Mouse (Mus musculus) left cerebral cortex, postnatal 4 days (tissue): Measurements from ENCODE around the gene Smoc2. TPM values are rescaled to one million over a fixed set of nuclear protein-coding genes. Genes with fewer than 3 reads are reported as not detected.

Experiments used
- DNase-seq: peaks from one replicate; pipeline ENCODE4 v3.0.0-alpha.2; 2022
- intact Hi-C: fragments of 180-260 bp; cut with DNase I; formaldehyde crosslinking; loops from one replicate; pipeline ENCODE4 v1.15.1; 2025
- total RNA-seq, 2 experiments: library from RNA; stranded (reverse); gene quantifications; 2 replicates each; pipeline ENCODE4 v1.2.3; 2021

The Smoc2 gene
- 1 to 10 TPM; 3.6 to 4.1 TPM for total RNA-seq

DNA sequence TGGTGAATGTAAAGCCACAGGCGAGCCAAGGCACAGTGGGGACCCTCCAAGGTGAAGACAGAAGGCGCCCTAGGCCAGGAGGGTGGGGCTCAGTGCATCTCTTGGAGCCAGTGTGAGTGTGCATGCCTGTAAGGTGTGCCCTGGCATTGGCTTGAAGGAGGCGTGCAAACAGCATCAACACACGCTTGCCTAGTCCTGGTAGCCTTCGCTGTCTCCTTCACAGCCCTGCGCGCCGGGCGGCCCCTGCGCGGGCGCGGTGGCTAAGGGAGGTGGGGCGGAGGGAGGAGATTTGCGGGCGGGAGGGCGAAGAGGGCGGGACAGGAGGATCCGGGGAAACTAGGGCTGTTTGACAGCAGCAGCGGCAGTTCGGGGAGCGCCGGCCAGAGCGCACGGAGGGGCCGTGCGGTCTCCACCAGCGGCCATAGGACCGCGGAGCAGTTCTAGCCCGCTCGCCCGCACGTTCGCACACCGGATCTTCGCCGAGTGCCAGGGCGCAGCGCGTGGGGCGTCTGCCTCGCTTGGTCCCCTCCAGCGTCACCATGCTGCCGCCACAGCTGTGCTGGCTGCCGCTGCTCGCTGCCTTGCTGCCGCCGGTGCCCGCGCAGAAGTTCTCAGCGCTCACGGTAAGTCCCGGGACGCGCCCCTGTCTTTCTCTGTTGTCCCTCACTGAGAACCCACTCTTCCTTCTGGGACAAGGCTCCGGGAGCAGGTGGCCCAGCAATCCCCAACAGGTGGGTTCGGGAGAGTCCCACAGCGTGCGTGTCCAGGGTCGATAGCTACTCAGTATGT, at the start of gene Smoc2:
TSS of gene Smoc2 (plus strand) at position 330 of the 789 bp plus-strand sequence.
- DNase-seq, result no peak
- intact Hi-C loops, result no loop called here

DNA sequence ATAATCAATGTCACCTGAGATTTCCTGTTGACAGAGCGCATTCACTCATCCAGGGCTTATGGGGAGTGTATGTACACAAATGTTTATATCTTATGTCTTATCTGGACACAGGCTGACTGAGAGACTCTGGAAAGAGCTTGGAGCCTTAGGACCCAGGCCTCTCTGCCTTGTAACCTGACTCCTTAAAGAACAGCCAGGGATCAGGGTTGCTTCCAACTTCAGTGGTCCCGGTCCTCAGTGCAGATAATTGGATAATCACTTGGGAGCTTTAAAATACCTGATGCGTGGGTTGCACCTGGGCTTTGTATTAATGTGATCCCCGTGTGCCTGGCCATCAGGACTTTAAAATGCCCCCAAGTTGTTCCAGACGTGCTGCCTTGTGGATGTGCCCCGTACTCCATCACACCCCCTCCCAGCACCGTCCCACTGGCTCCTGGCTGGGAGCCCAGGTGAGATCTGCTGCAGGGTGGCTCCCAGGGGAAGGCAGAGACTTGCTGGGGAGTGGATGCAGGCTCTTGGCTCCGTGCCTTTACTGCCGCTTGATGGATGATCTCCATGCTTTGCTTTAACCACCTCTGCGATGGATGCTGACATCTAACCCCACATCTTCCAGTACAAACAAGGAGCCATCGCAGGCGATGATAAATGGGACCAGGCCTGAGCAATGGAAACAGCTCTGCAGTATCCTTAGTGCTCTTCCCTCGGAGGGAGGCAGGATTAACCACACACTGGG, 48.4 kb upstream of the Smoc2 start:
- peak; percentile 25 for DNase-seq
- intact Hi-C loops, result loop anchor here (5.0 kb wide), 1 partner anchor 291 kb away; no protein-coding TSS in a partner anchor

DNA sequence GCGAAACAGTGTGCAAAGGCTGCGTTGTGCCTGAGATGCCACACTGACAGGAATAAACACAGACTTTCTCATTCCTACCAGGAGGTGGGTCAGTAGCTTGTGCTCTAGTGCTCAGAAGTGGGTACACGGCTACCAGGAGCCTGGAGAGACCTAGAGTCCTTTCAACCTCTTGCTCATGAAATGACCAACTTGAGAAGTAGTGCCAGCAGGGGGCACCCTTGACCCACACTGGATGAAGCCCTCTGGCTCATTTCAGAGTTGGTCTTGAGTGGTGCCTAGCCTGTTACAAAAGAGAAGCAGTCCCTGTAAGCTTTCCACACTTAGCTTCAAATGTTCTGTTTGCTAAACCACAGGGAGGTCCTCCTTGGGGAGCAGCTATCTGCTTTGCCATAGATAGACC, 46.7 kb upstream of the Smoc2 start:
- intact Hi-C loops, result loop anchor here (5.0 kb wide), 1 partner anchor 290 kb away; no protein-coding TSS in a partner anchor
- peak; percentile 90 for DNase-seq

DNA sequence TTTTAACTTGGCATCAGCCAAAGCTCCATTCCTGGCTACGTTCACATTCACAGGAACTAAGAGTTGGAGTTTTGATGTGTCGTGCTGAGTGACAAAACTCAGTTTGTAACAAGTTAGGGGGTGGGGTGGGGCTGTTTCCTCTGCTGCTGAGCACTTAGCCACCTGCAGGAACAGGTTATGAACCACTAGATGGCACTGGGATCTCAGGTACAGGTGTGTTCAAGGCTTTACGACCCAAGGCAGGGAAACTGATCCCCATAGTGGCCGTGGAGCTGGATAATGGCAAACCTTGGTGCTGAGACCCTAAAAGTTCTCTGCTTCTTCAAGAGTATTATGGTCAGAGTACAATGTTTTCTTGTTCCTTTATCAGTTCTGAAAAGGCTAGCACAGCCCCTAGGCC, 45.6 kb upstream of the Smoc2 start:
- DNase-seq, result no peak
- intact Hi-C loops, result loop anchor here (5.0 kb wide), 1 partner anchor 289 kb away; no protein-coding TSS in a partner anchor

DNA sequence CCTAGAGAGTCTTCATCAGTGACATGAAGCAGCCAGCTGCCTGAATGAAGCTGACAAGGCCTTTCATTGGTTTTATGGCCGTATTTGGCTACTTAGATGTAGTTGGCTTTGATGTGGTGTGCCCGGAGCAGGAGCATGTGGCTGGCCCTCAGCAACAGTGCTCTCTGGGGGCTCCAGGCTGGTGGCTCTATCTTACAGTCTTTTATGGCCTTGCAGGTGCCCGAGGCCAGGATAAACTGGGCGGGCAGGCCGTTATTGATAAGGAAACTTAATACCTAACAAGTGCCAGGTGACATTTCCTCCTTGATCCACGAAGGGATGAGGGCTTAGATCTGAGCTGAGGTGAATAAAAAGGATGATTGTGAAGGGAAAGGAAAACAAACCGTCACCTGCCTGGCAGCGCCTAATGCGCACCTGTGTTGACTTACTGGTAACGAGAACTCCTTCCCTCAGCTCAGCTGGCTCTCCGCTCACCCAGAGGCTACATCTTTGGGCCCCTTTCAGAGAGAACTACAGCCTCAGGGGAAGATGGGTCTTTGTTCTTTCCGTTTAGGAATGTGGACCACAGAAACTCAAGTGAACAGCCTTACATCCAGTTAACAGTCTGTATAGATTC, 44.4 kb upstream of the Smoc2 start:
- DNase-seq, result no peak
- intact Hi-C loops, result loop anchor here (5.0 kb wide), 1 partner anchor 287 kb away; no protein-coding TSS in a partner anchor

DNA sequence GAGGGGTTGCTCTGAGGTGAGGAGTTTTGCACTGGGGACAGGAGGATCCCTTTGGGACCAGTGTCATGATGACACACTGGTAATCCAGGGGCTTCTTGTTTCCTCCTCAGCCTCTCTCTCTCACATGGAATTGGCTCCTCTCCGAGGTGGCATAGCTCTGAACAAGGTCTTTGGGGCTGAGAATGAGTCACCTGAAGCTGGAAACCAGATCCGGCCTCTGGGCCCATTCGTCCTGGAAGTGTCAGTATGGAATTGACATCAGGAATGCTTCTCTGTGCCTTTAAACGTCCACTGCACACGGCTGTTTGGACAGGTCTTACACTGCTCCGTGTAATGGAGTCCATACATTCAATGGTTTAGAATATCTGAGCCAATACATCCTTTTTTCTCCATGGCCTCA, 42.2 kb upstream of the Smoc2 start:
- intact Hi-C loops, result no loop called here
- no peak for DNase-seq

DNA sequence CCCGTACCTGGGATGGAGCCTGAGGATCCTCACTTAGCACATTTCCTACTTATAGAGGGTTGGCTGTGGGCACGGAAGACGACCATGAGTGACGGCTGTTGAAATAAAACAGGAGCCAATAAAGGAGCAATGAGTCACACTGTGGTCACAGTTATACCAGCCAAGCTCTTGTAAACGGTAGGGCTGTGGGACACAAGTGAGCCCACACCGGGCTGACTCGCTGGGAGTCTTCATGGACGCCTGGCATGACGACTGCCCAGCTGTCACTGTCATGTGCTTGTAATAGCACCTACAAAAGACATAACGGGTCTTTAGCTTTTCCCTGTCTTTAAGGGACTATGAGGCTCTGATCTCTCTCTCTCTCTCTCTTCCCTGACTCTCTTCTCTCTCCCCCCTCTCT, 39.3 kb upstream of the Smoc2 start:
- intact Hi-C loops, result no loop called here
- no peak for DNase-seq

DNA sequence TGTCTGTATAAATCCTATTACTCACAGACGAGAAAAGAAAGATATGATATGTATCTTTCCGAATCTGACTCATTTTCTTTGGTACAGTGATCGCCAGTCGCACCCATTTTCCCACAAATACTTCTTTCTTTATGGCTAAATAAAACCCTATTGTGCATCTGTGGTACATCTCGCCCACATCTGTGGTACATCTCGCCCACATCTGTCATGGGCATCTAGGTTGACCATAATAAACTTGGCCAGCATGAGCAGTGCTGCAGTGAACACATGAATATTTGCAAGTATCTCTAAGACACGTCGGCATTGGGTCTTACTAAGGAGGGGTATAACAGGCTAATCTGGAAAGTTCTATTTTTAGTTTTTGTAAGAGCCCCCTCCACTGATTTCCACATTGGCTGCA, 36.7 kb upstream of the Smoc2 start:
- DNase-seq, result no peak
- intact Hi-C loops, result no loop called here

DNA sequence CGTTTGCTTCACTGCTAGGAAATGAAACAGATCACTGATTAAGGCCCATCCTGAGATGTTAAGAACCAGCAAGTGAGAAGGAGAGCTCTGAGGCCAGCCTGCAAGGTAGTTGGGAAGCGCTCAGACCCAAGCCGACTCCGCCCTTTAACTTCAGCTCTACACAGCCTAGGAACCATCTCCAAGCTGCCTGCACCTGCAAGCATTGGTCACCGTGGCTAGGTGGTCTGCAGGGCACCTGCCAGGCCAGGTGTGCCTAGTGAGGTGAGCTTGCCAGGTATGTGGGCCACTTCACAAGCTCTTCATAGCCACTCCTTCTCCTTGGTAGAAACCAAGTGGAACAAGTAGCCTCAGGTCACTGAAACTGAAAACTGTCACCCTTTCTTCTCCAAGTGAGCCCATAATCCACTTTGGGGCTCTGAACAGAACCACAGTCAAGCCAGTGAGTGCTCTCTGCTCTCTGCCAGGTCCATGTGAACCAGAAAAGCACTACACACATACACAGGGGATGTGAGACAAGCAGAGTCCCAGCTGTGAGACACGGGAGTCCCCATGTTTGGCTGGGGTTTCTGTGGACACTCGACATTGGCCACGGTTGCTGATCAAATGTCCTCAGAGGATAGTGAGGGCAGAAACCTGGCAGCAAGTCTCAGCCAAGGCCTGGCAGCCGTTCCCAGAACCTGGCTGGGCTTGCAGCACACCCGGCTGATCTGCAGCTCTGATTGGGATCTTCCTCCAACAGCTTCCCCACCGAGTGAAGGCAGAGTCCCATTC, 34.9 kb upstream of the Smoc2 start:
- DNase-seq, result peak; percentile 91
- intact Hi-C loops, result no loop called here

DNA sequence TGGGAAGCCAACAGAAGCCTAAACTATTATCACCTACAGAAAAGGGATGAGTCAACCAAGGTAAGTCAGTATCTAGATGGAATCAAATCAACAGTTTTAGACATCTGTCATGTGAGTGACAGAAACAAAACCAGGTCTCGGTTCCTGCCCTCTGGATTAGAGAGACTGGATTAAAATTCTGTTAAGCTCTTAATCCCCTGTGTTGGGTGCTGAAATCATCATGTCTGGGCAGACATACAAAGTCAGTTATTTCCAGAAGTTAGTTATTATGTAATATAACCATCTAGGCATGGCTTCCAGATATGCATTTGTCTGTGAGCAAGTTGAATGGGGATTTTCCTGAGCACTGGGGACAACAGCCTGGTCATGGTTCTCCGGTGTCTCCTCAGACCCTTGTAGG, 33.0 kb upstream of the Smoc2 start:
- DNase-seq, result no peak
- intact Hi-C loops, result no loop called here

DNA sequence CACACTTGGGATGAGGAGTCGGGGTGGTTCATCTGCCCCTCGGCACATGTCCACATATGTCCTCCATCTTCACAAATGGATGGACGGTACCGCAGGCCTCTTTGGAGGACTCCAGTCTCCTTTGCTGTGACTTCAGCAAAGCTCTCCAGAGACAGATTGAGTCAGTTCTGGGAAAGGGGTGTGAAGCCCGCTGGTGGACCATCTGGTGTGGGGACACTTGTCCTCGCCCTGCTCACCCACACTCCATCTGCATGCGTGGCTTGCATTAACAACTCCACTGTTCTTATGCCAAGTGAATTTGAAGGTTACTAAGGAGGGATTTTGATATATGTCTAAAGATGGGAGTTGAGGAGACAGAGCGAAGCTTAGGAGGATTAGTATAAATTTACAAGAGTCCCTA, 31.4 kb upstream of the Smoc2 start:
- intact Hi-C loops, result no loop called here
- DNase-seq, result peak; percentile 47

DNA sequence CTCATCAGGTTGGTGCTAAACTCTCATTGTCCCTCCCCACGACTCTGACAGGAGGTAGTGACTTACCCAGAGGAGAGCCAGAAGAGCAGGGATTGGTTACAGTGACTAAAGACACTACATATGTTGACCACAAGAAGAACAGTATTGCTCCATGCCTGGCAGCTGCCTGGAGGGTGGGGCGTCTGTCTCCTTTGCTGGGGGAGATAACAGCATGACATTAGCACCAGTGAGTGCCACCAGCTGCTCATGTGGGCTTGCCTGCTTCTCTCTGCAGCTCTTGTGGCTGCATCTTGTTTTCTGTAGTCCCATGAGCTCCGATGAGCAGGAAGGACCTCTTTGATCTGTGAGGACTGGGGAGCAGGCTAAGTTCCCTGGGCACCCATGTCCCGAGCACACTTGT, 29.7 kb upstream of the Smoc2 start:
- intact Hi-C loops, result no loop called here
- DNase-seq, result peak; percentile 56

DNA sequence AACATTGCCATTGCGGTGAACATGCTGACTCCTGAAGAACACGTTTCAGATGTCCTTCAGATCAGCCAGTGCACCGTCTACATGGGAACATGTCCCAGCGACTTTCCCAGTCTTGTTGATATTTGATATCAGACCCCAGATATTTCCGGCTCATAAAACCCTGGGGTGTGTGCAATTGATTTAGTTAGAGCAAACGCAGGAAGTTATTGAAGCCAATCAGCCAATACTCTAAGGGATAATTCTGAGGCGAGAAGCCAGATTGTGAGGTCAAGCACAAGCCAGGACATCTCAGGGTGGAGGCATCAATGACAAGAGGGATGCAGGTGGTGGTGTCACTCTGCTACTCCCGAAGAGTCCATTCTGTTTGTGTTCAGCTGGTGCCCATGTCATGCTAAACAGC, 28.9 kb upstream of the Smoc2 start:
- DNase-seq, result no peak
- intact Hi-C loops, result no loop called here

DNA sequence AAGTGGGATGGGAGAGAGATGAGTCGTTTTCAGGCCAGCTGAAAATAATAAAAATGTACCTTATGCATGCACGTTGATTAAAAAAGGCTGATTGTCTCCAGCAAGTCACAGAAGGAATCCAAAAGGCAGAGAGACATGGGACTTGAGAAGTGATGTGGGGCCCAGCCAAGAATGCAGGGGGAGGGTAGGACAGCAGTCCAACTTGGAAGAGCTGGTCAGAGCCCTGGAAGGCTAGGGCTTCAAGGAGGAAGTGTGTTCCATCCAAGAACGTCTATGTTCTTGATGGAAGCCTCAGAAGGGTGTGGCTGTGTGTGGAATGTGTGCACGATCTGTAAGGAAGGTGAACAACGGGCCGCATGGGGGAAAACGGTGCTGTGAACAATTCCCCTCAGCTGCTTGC, 26.9 kb upstream of the Smoc2 start:
- intact Hi-C loops, result no loop called here
- DNase-seq, result no peak

DNA sequence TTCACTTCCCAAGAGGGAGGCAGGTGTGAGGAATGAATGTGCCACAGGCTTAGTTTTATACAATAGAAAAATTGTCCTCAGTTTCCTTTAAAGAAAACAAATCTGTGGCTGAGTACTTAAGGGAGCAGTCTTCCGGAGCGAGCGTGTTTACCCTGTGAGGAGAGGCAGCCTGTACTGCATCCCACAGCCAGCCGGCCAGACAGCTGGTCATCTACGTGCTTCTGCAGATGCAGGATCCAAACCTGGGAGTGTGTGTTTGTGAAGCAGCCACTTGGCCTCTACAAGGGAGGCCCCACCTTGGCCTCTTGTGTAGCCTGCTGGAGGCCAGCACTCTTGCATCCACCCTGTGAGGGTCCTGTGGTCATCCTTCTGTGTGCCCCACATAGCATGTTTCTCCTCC, 24.7 kb upstream of the Smoc2 start:
- intact Hi-C loops, result no loop called here

DNA sequence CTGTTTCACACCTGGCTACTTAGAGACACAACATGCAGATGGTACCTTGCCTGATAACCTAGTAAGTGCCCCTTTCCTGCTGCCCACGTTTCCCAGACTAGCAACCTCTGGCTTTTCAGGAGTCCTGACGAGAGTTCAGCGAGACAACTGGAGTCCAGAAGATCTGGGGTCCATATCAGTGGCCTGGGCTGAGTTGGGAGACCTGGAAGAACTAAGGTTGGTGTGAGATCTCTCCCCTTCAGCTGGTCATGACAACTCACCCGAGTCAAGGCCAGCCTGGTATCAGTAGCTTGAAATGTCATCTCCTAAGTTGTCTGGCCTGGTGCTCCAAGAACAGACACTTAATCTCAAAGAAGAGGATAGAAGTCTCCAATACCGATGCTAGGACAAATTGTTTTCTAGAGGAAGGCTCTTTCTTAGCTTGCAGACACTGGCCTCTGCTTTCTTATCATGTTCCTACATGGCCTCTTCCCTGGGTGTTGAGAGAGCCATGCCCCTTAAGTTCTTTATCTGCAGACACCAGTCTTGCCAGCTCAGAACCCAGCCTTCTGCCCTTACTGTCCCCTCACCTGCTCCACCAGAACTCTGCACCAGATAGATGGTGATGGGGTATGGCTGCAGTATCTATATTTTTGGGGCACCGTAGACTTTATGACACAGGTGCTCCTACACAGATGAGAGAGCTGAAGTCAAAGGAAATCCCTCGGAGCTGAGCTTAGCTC, 21.3 kb upstream of the Smoc2 start:
- intact Hi-C loops, result no loop called here
- no peak for DNase-seq

More for the DNA sequence above, 24.7 kb upstream of the Smoc2 start:
- no peak for DNase-seq

DNA sequence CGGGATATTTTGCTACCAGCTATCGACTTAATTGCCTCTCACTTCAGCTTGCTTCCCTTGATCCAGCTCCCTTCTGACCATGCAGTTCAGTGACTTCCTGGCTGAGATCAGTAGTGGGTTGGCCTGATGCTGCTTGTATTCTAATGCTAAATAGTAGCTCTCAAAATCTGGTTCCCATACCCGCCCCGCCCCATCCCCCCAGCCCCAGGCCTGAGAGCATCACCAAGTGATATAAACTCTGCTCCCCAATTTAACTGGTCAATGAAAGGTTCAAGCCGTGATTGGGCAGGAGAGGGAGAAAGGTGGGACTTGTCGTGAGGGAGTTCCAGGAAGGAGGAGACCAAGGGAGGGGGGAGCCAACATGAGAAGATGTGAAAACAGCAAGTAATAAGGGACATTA, 20.4 kb upstream of the Smoc2 start:
- no peak for DNase-seq
- intact Hi-C loops, result no loop called here

DNA sequence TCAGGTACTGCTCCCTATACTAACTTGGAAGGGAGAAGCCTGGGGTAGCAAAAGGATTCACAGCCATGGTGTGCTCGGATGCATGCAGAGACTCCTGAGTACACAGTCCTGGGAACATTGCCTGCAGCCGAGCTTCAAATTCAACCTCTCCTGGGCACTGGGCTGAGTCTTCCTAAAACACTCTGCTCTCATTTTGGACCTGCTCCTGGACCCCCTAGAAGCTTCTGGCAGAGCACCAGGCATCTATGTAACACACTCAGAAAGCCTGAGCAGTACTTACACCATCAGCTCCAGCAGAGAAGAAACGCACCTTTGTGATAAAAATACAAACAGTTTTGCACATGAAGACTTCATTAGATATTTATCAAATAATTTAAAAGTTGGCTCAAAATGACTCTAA, 18.3 kb upstream of the Smoc2 start:
- peak; percentile 59 for DNase-seq
- intact Hi-C loops, result no loop called here

DNA sequence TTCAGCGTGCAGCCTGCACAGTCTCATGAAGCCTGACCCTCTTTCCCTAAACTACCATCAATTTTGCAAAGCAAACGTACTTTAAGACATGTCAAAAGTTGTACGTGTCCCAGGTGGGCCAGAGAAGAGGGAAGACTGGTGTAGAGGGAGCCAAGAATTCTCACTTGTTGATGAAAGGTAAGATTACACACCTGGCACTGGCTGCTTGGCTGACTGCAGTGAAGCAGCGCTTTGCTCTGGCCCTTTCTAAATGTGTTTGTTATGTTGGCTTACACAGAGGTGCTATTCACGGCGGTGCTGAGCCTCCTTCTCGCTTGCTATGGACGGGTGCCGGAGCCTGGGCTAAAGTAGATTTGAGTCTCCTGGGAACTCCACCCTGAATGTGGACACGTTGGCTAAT, 17.1 kb upstream of the Smoc2 start:
- intact Hi-C loops, result no loop called here
- no peak for DNase-seq

DNA sequence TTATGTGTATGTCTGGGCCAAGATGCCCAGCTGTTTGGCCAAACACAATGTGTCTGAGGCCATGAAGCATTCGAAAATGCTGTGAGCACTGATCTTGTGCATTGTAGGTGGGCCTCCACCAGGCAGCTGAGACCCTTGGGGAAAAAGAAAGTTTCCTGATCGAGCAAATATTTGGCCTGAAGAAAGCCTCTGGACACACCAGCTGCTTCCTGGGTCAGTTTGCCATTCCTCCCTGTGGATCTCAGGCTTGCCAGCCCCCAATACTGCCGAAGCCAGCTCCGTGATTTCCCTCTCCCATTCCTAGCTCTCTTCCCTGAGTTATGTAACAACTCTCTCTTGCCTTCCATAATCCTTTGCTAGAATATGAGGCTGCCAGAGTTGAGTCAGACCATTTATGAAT, 11.3 kb upstream of the Smoc2 start:
- intact Hi-C loops, result no loop called here

More for the DNA sequence above, 11.3 kb upstream of the Smoc2 start:
- no peak for DNase-seq
